Mouse (Mus musculus): Measurements from ENCODE around the gene Trp73. TPM values are rescaled to one million over a fixed set of nuclear protein-coding genes. Genes with fewer than 3 reads are reported as not detected.

Gene Trp73
- polyA plus RNA-seq, 1 experiment from 2014 or later, result 0.90 TPM

DNA sequence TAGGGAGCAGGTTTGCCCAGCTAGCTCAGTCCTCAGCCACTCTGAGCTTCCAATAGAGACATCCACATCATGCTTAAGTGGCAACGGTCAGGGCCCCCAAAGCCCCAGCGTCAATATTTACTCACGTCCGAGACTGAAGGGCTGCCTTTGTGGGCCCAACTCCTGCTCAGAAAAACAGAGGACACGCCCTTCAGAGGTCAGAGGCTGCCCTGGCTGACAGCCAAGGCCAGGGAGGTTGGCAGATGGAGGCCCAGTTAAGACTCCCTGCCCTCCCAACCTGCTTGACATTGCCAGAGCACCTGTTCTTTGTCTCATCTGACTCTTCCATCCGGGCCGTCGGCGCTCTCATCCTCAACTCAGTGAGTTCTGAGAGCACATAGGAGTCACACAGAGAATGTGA is 21.2 kb downstream of the Trp73 start:
- no peaks in the 10 kb centered on the region for H3K4me1 ChIP-seq (ENCODE audit: control insufficient read depth, insufficient read depth, low read length)
- no peak overlapping the region for H3K4me2 ChIP-seq (ENCODE audit: low read length)
- H3K27ac ChIP-seq (ENCODE audit: low read length), result no peak overlapping the region
- H3K9me3 ChIP-seq (replicated peaks; ENCODE audit: control insufficient read depth, low read length, poor library complexity, severe bottlenecking), result no peaks in the 10 kb centered on the region
- H3K4me3 ChIP-seq (ENCODE audit: low read depth, low read length), result no peak overlapping the region
- no peak overlapping the region for H3K9ac ChIP-seq (ENCODE audit: low read depth, low read length)
- no peaks in the 10 kb centered on the region for H3K36me3 ChIP-seq (ENCODE audit: control insufficient read depth, insufficient read depth, low read length)
- no peak for ATAC-seq
- H3K27me3 ChIP-seq (ENCODE audit: control insufficient read depth, insufficient read depth, low read depth, low read length), result no peaks in the 10 kb centered on the region
- 62% methylated on average over 9 of the region's 9 CpGs for WGBS

DNA sequence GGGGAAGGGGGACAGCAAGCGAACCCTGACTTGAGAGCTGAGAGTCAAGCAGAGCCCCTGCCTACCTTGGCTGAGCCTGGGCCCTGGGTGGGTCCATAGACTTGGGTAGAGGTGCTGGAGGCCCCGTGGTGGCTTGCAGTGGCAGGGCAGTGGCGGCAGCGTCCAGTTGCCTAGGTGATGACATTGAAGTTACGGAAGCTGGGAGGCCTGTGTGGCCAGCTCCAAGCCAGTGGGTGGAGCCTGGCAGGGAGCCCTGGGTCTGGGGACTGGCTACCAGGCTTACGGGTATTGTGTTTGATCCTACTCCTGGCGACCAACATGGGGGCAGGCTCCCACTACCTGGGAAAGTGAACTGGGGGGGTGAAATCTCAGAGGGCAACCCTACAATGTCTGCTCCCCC is 23.6 kb downstream of the Trp73 start:
- Histone ChIP-seq H3K9me3 (replicated peaks; ENCODE audit: control insufficient read depth, low read length, poor library complexity, severe bottlenecking) (no peaks in the 10 kb centered on the region), H3K27ac (ENCODE audit: low read length) (no peak overlapping the region), H3K27me3 (ENCODE audit: control insufficient read depth, insufficient read depth, low read depth, low read length) (no peaks in the 10 kb centered on the region), H3K36me3 (ENCODE audit: control insufficient read depth, insufficient read depth, low read length) (no peaks in the 10 kb centered on the region), H3K9ac (ENCODE audit: low read depth, low read length) (no peak overlapping the region), H3K4me1 (ENCODE audit: control insufficient read depth, insufficient read depth, low read length) (no peaks in the 10 kb centered on the region), H3K4me2 (ENCODE audit: low read length) (no peak overlapping the region), H3K4me3 (ENCODE audit: low read depth, low read length) (no peak overlapping the region)
- 37% methylated on average over 7 of the region's 7 CpGs for WGBS
- no peak for ATAC-seq

DNA sequence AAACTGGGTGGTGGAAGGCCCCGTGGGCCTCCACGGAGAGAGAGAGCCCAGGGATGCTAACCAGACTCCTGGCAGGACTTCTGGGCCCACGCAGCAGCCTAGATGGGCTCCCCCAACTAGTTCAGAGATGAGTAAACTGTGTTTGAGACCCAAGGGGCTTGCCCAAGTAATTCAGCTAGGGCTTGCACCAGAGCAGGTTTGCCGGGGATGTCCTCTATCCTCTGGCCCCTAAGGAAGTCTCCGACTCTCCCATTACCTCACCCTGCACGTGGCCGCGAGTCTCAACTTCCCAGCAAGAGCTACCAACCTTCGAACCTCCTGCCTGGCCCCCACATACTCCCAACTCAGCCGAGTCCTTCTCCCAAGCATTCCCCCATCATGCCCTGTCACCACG is 30.2 kb downstream of the Trp73 start:
- Histone ChIP-seq H3K27me3 (ENCODE audit: control insufficient read depth, insufficient read depth, low read depth, low read length) (no peaks in the 10 kb centered on the region; the same call in 1 of the 2 replicates), H3K9ac (ENCODE audit: low read depth, low read length) (no peak overlapping the region), H3K9me3 (replicated peaks; ENCODE audit: control insufficient read depth, low read length, poor library complexity, severe bottlenecking) (no peaks in the 10 kb centered on the region), H3K4me2 (ENCODE audit: low read length) (no peak overlapping the region), H3K27ac (ENCODE audit: low read length) (no peak overlapping the region), H3K36me3 (ENCODE audit: control insufficient read depth, insufficient read depth, low read length) (no peaks in the 10 kb centered on the region), H3K4me3 (ENCODE audit: low read depth, low read length) (no peak overlapping the region), H3K4me1 (ENCODE audit: control insufficient read depth, insufficient read depth, low read length) (no peaks in the 10 kb centered on the region)
- 84% methylated on average over 11 of the region's 11 CpGs for WGBS
- ATAC-seq, result no peak

DNA sequence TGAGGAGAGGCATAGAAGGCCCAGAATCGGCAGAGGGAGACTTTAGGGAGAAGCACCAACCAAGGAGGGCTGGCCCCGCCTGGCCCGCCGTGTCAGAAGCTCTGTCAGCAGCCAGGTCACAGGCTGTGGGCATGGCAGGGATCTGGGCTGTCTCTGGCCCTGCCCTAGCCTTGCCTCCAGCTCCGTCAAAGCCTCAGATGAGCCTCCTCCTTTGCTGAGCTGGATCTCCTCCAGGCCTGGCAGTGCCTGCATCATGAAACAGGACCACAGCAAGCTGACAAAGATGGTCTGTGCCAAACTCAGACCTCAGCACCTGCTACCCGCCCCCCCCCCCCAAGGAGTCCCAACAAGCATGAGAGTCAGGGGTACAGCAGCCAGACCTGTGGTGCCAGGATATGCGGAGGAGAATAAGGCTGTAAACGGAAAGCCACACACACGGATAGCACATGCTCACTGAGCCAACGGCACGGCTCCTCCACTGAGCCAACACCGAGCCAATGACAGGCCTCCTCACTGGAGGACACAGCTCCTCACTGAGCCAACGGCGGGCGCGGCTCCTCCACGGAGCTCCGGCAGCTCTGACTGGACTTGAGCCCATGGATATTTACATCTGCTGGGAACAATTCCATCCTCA is 30.7 kb downstream of the Trp73 start:
- ATAC-seq, result no peak
- Histone ChIP-seq H3K4me2 (ENCODE audit: low read length) (no peak overlapping the region), H3K27me3 (ENCODE audit: control insufficient read depth, insufficient read depth, low read depth, low read length) (no peaks in the 10 kb centered on the region; the same call in 1 of the 2 replicates)

DNA sequence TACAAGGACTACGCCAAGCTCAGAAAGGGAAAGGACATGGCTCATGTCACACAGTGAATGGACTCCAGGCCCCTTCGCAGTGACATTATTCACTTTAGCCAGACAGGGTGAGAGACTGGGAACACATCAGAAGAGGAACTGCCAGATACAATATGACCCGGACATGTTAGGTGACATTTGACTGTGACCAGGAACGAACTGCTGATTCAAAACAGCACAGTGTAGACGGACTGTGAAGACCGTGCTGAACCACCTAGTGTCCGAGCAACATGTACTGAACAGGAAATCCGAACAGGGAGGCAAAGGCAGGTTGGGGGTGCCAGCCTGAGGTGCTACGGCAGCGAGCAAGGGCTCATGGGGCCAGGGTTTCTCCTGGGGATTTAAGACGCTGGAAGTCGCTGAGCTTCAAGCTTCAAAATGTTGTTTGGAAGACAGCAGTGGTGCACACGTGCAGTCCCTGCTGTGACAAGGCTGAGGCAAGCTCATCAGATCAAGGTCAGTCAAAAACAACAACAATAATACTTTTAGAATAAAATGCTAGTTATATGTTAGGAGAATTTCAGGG is 33.4 kb downstream of the Trp73 start:
- Histone ChIP-seq H3K4me1 (ENCODE audit: control insufficient read depth, insufficient read depth, low read length) (no peaks in the 10 kb centered on the region), H3K36me3 (ENCODE audit: control insufficient read depth, insufficient read depth, low read length) (no peaks in the 10 kb centered on the region), H3K4me2 (ENCODE audit: low read length) (no peak overlapping the region), H3K4me3 (ENCODE audit: low read depth, low read length) (no peak overlapping the region), H3K9me3 (replicated peaks; ENCODE audit: control insufficient read depth, low read length, poor library complexity, severe bottlenecking) (no peaks in the 10 kb centered on the region), H3K27ac (ENCODE audit: low read length) (no peak overlapping the region), H3K9ac (ENCODE audit: low read depth, low read length) (no peak overlapping the region), H3K27me3 (ENCODE audit: control insufficient read depth, insufficient read depth, low read depth, low read length) (no peaks in the 10 kb centered on the region; the same call in 1 of the 2 replicates)
- 79% methylated on average over 13 of the region's 13 CpGs for WGBS
- no peak for ATAC-seq

More for the DNA sequence above, 30.7 kb downstream of the Trp73 start:
- Histone ChIP-seq H3K27ac (ENCODE audit: low read length) (no peak overlapping the region), H3K4me3 (ENCODE audit: low read depth, low read length) (no peak overlapping the region), H3K36me3 (ENCODE audit: control insufficient read depth, insufficient read depth, low read length) (no peaks in the 10 kb centered on the region), H3K9me3 (replicated peaks; ENCODE audit: control insufficient read depth, low read length, poor library complexity, severe bottlenecking) (no peaks in the 10 kb centered on the region), H3K9ac (ENCODE audit: low read depth, low read length) (no peak overlapping the region), H3K4me1 (ENCODE audit: control insufficient read depth, insufficient read depth, low read length) (no peaks in the 10 kb centered on the region)
- WGBS, result 63% methylated on average over 18 of the region's 18 CpGs

DNA sequence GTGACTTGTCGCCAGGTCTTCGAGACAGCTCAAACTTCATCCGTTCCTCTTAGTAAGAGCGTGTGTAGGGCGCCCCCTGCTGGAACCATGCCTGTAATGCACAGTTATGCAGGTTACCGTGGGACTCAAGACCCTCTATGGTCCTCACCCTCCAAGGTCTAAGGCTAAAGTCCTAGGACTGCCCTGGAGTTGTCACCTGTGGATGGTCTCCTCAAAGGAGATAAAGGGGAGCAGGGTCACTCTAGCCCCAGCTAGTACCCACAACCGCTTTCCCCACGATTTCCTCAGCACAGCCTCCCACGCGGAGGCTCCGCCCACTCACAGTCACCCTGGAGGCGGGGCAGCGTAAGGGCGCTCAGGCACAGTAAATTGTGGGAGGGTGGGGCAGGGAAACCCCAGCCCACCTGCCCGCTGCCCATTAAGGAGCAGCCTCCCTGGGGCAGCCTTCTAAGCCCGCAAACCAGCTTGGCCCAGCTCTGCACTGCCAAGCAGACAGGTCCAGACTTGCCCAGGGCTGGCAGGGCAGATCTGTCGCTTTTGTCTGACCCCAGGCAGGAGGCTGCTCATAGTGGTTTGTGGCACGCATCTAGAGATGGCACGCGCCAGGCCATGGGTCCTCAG is 34.5 kb downstream of the Trp73 start:
- H3K4me3 ChIP-seq (ENCODE audit: low read depth, low read length), result no peak overlapping the region
- no peaks in the 10 kb centered on the region for H3K4me1 ChIP-seq (ENCODE audit: control insufficient read depth, insufficient read depth, low read length)
- peak overlapping the region; percentile 1; the same call in 1 of the 2 replicates for H3K9ac ChIP-seq (ENCODE audit: low read depth, low read length)
- H3K36me3 ChIP-seq (ENCODE audit: control insufficient read depth, insufficient read depth, low read length), result no peaks in the 10 kb centered on the region
- no peaks in the 10 kb centered on the region; the same call in 1 of the 2 replicates for H3K27me3 ChIP-seq (ENCODE audit: control insufficient read depth, insufficient read depth, low read depth, low read length)
- WGBS, result 36% methylated on average over 20 of the region's 20 CpGs
- no peak; the same call in 1 of the 2 replicates for ATAC-seq
- no peaks in the 10 kb centered on the region for H3K9me3 ChIP-seq (replicated peaks; ENCODE audit: control insufficient read depth, low read length, poor library complexity, severe bottlenecking)
- H3K27ac ChIP-seq (ENCODE audit: low read length), result no peak overlapping the region
- peak overlapping the region; percentile 39 for H3K4me2 ChIP-seq (ENCODE audit: low read length)

DNA sequence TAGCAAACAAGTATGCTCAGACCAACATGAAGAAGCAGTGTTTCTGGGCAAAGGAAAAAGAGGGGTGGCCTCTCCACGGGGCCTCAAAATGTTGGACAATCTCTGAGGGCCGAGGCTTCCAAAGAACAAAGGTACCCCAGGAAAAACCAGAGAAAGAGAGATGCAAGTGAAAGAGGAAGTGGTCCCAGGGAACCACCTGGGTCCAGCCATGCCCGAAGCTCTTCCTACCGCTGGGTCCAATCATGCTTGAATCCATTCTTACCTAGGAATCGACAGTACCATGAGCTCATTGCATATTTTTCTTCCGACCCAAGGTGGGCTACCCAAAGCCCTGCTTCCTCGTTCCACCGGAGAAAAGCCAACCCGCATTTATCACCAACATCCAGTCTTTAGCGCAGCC is 36.1 kb downstream of the Trp73 start:
- no peak overlapping the region for H3K9ac ChIP-seq (ENCODE audit: low read depth, low read length)
- no peaks in the 10 kb centered on the region for H3K9me3 ChIP-seq (replicated peaks; ENCODE audit: control insufficient read depth, low read length, poor library complexity, severe bottlenecking)
- H3K27me3 ChIP-seq (ENCODE audit: control insufficient read depth, insufficient read depth, low read depth, low read length), result peaks cover 2% of the 10 kb centered on the region; the same call in 1 of the 2 replicates
- 83% methylated on average over 10 of the region's 10 CpGs for WGBS
- no peak for ATAC-seq
- H3K36me3 ChIP-seq (ENCODE audit: control insufficient read depth, insufficient read depth, low read length), result no peaks in the 10 kb centered on the region
- H3K4me2 ChIP-seq (ENCODE audit: low read length), result no peak overlapping the region
- no peaks in the 10 kb centered on the region for H3K4me1 ChIP-seq (ENCODE audit: control insufficient read depth, insufficient read depth, low read length)
- no peak overlapping the region for H3K4me3 ChIP-seq (ENCODE audit: low read depth, low read length)
- H3K27ac ChIP-seq (ENCODE audit: low read length), result no peak overlapping the region

DNA sequence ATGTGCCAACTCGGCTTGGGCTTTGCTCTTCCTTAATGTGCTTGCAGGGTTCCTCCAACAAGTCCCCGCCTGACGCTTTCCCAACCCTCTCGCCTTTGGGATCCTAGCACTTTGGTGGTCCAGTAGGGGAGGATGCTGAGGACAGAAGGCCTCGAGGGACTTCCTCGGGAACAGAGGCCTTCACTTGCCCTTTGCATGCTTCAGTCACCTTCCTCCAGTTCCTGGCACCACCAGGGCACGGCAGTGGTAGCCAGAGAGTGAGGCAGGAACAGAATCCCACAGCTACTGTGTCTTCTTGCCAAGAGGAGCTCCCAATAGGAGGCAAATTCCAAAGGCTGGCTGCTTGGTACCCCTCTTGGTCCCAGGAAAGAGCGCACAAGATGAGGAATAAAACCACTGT is 36.6 kb downstream of the Trp73 start:
- Histone ChIP-seq H3K4me3 (ENCODE audit: low read depth, low read length) (no peak overlapping the region), H3K27ac (ENCODE audit: low read length) (no peak overlapping the region), H3K9ac (ENCODE audit: low read depth, low read length) (no peak overlapping the region), H3K4me1 (ENCODE audit: control insufficient read depth, insufficient read depth, low read length) (no peaks in the 10 kb centered on the region), H3K9me3 (replicated peaks; ENCODE audit: control insufficient read depth, low read length, poor library complexity, severe bottlenecking) (no peaks in the 10 kb centered on the region), H3K27me3 (ENCODE audit: control insufficient read depth, insufficient read depth, low read depth, low read length) (peaks cover 2% of the 10 kb centered on the region; the same call in 1 of the 2 replicates), H3K4me2 (ENCODE audit: low read length) (no peak overlapping the region), H3K36me3 (ENCODE audit: control insufficient read depth, insufficient read depth, low read length) (no peaks in the 10 kb centered on the region)
- 79% methylated on average over 8 of the region's 8 CpGs for WGBS
- no peak for ATAC-seq

DNA sequence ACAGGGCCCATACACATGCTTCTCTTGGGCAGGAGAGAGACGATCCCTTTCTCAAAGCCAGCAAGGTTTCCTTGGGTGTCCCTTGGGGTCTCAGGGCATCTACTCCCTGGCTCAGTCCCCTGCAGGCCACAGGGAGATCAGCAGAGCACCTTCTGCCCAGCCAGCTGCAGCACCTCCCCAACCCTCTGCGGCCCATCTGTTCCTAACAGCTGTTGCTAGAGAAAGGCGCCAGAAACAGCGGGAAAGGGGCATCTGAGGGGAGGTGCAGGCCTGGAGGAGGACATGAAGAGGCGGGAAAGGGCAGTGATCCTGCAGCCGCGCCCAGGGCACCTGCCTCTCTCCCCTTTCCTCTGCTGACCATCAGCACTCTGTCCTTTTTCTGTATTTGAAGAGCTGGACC is 40.6 kb downstream of the Trp73 start:
- H3K4me1 ChIP-seq (ENCODE audit: control insufficient read depth, insufficient read depth, low read length), result no peaks in the 10 kb centered on the region
- no peak overlapping the region for H3K9ac ChIP-seq (ENCODE audit: low read depth, low read length)
- 0 out of 2 replicates have a peak, but pooled peaks cover 2% of the 10 kb centered on the region for H3K27me3 ChIP-seq (ENCODE audit: control insufficient read depth, insufficient read depth, low read depth, low read length)
- no peak overlapping the region for H3K4me2 ChIP-seq (ENCODE audit: low read length)
- no peak overlapping the region for H3K27ac ChIP-seq (ENCODE audit: low read length)
- no peaks in the 10 kb centered on the region for H3K36me3 ChIP-seq (ENCODE audit: control insufficient read depth, insufficient read depth, low read length)
- H3K4me3 ChIP-seq (ENCODE audit: low read depth, low read length), result no peak overlapping the region
- no peaks in the 10 kb centered on the region for H3K9me3 ChIP-seq (replicated peaks; ENCODE audit: control insufficient read depth, low read length, poor library complexity, severe bottlenecking)
- no peak for ATAC-seq
- 52% methylated on average over 5 of the region's 7 CpGs for WGBS
